Mouse (Mus musculus): ENCODE measurements at regions not wholly inside any gene's neighbourhood (a gene's known extent, or its start where the extent isn't known, plus 50 kb on each side); places are given as distances from the start of the nearest gene placed in this dataset.

GRCm38 (mm10) chr11:89932231-89932865 is 70.3 kb downstream of the Pctp start:
- Histone ChIP-seq H3K9ac (no peak overlapping the region), H3K27ac (no peak overlapping the region), H3K4me1 (peaks cover 17% of the 10 kb centered on the region), H3K4me3 (no peak overlapping the region), H3K27me3 (no peaks in the 10 kb centered on the region), H3K9me3 (replicated peaks) (no peaks in the 10 kb centered on the region), H3K4me2 (peak overlapping the region; percentile 7; the same call in 1 of the 2 replicates), H3K36me3 (ENCODE audit: poor library complexity, severe bottlenecking) (no peaks in the 10 kb centered on the region)
- ATAC-seq, result no peak
- WGBS, result 21% methylated on average over 8 of the region's 8 CpGs

GRCm38 (mm10) chr11:89929115-89929988 is 73.3 kb downstream of the Pctp start:
- Histone ChIP-seq H3K9ac (no peak overlapping the region), H3K4me3 (no peak overlapping the region), H3K36me3 (ENCODE audit: poor library complexity, severe bottlenecking) (no peaks in the 10 kb centered on the region), H3K4me2 (no peak overlapping the region), H3K9me3 (replicated peaks) (no peaks in the 10 kb centered on the region), H3K4me1 (peaks cover 17% of the 10 kb centered on the region), H3K27ac (no peak overlapping the region), H3K27me3 (no peaks in the 10 kb centered on the region)
- ATAC-seq, result no peak
- 91% methylated on average over 12 of the region's 12 CpGs for WGBS

- 50% methylated on average over 3 of the region's 3 CpGs for WGBS
- Histone ChIP-seq H3K4me2 (no peak overlapping the region), H3K27ac (no peak overlapping the region), H3K9ac (no peak overlapping the region), H3K4me1 (peaks cover 8% of the 10 kb centered on the region), H3K4me3 (no peak overlapping the region), H3K36me3 (ENCODE audit: poor library complexity, severe bottlenecking) (no peaks in the 10 kb centered on the region), H3K9me3 (replicated peaks) (no peaks in the 10 kb centered on the region), H3K27me3 (no peaks in the 10 kb centered on the region)
- peak; percentile 70 for ATAC-seq
Measured at GRCm38 (mm10) chr11:89927483-89928156, 75.1 kb downstream of the Pctp start.

GRCm38 (mm10) chr11:89922551-89922950 is 80.1 kb downstream of the Pctp start:
- H3K36me3 ChIP-seq (ENCODE audit: poor library complexity, severe bottlenecking), result no peaks in the 10 kb centered on the region
- H3K9me3 ChIP-seq (replicated peaks), result no peaks in the 10 kb centered on the region
- H3K27ac ChIP-seq, result no peak overlapping the region
- no peak overlapping the region for H3K4me3 ChIP-seq
- no peaks in the 10 kb centered on the region for H3K4me1 ChIP-seq
- H3K4me2 ChIP-seq, result no peak overlapping the region
- no peaks in the 10 kb centered on the region for H3K27me3 ChIP-seq
- H3K9ac ChIP-seq, result no peak overlapping the region
- ATAC-seq, result no peak
- WGBS, result 84% methylated on average over 6 of the region's 6 CpGs

GRCm38 (mm10) chr11:89921146-89921545 is 81.5 kb downstream of the Pctp start:
- ATAC-seq, result no peak
- WGBS, result 55% methylated on average over 6 of the region's 6 CpGs

GRCm38 (mm10) chr11:89915795-89916194 is 86.9 kb downstream of the Pctp start:
- no peak for ATAC-seq
- WGBS, result 91% methylated on average over 4 of the region's 4 CpGs
- no peaks in the 10 kb centered on the region for H3K9me3 ChIP-seq (replicated peaks)

More at GRCm38 (mm10) chr11:89921146-89921545, 81.5 kb downstream of the Pctp start:
- no peaks in the 10 kb centered on the region for H3K36me3 ChIP-seq (ENCODE audit: poor library complexity, severe bottlenecking)
- H3K4me1 ChIP-seq, result no peaks in the 10 kb centered on the region
- no peak overlapping the region for H3K9ac ChIP-seq
- H3K4me3 ChIP-seq, result no peak overlapping the region
- no peak overlapping the region for H3K27ac ChIP-seq
- no peaks in the 10 kb centered on the region for H3K27me3 ChIP-seq
- no peak overlapping the region for H3K4me2 ChIP-seq
- no peaks in the 10 kb centered on the region for H3K9me3 ChIP-seq (replicated peaks)

GRCm38 (mm10) chr11:89914577-89914976 is 88.1 kb downstream of the Pctp start:
- Histone ChIP-seq H3K4me1 (no peaks in the 10 kb centered on the region), H3K27ac (no peak overlapping the region), H3K9me3 (replicated peaks) (no peaks in the 10 kb centered on the region), H3K36me3 (ENCODE audit: poor library complexity, severe bottlenecking) (no peaks in the 10 kb centered on the region), H3K4me2 (no peak overlapping the region), H3K4me3 (no peak overlapping the region), H3K9ac (no peak overlapping the region), H3K27me3 (no peaks in the 10 kb centered on the region)
- 81% methylated on average over 2 of the region's 2 CpGs for WGBS
- no peak for ATAC-seq

More at GRCm38 (mm10) chr11:89915795-89916194, 86.9 kb downstream of the Pctp start:
- Histone ChIP-seq H3K36me3 (ENCODE audit: poor library complexity, severe bottlenecking) (no peaks in the 10 kb centered on the region), H3K27me3 (no peaks in the 10 kb centered on the region), H3K4me3 (no peak overlapping the region), H3K9ac (no peak overlapping the region), H3K4me2 (no peak overlapping the region), H3K27ac (no peak overlapping the region), H3K4me1 (no peaks in the 10 kb centered on the region)

GRCm38 (mm10) chr11:89901241-89901740 is 101.4 kb downstream of the Pctp start:
- ATAC-seq, result no peak
- Histone ChIP-seq H3K27me3 (no peaks in the 10 kb centered on the region), H3K4me2 (no peak overlapping the region), H3K4me1 (peaks cover 18% of the 10 kb centered on the region), H3K9me3 (replicated peaks) (no peaks in the 10 kb centered on the region), H3K4me3 (no peak overlapping the region), H3K27ac (no peak overlapping the region), H3K36me3 (ENCODE audit: poor library complexity, severe bottlenecking) (no peaks in the 10 kb centered on the region), H3K9ac (no peak overlapping the region)
- WGBS, result 58% methylated on average over 9 of the region's 9 CpGs

- 16% methylated on average over 4 of the region's 4 CpGs for WGBS
- H3K36me3 ChIP-seq (ENCODE audit: poor library complexity, severe bottlenecking), result no peaks in the 10 kb centered on the region
- no peaks in the 10 kb centered on the region for H3K9me3 ChIP-seq (replicated peaks)
- H3K27me3 ChIP-seq, result no peaks in the 10 kb centered on the region
- no peak overlapping the region for H3K4me2 ChIP-seq
- H3K9ac ChIP-seq, result no peak overlapping the region
- no peak overlapping the region for H3K27ac ChIP-seq
- ATAC-seq, result peak; percentile 82
- H3K4me3 ChIP-seq, result no peak overlapping the region
- peaks cover 18% of the 10 kb centered on the region for H3K4me1 ChIP-seq
Measured at GRCm38 (mm10) chr11:89898516-89898915, 104.2 kb downstream of the Pctp start.

- no peaks in the 10 kb centered on the region for H3K27me3 ChIP-seq
- H3K4me1 ChIP-seq, result peaks cover 18% of the 10 kb centered on the region
- H3K27ac ChIP-seq, result no peak overlapping the region
- no peak overlapping the region for H3K4me2 ChIP-seq
- no peak; the same call in 1 of the 2 replicates for ATAC-seq
- H3K9me3 ChIP-seq (replicated peaks), result no peaks in the 10 kb centered on the region
- H3K36me3 ChIP-seq (ENCODE audit: poor library complexity, severe bottlenecking), result no peaks in the 10 kb centered on the region
- H3K4me3 ChIP-seq, result no peak overlapping the region
- no peak overlapping the region for H3K9ac ChIP-seq
- 58% methylated on average over 3 of the region's 3 CpGs for WGBS
Measured at GRCm38 (mm10) chr11:89896854-89897253, 105.8 kb downstream of the Pctp start.

GRCm38 (mm10) chr11:89871587-89871986 is 94.1 kb upstream of the Ankfn1 start:
- H3K4me2 ChIP-seq, result no peak overlapping the region
- H3K9ac ChIP-seq, result no peak overlapping the region
- H3K4me1 ChIP-seq, result peaks cover 4% of the 10 kb centered on the region; the same call in 1 of the 2 replicates
- H3K27me3 ChIP-seq, result no peaks in the 10 kb centered on the region
- no peak overlapping the region for H3K4me3 ChIP-seq
- no peak overlapping the region for H3K27ac ChIP-seq
- WGBS, result 33% methylated on average over 2 of the region's 2 CpGs
- H3K36me3 ChIP-seq (ENCODE audit: poor library complexity, severe bottlenecking), result no peaks in the 10 kb centered on the region
- no peak for ATAC-seq
- no peaks in the 10 kb centered on the region for H3K9me3 ChIP-seq (replicated peaks)

- no peak for ATAC-seq
- peaks cover 4% of the 10 kb centered on the region; the same call in 1 of the 2 replicates for H3K4me1 ChIP-seq
Measured at GRCm38 (mm10) chr11:89867575-89867974, 90.1 kb upstream of the Ankfn1 start.

More at GRCm38 (mm10) chr11:89867575-89867974, 90.1 kb upstream of the Ankfn1 start:
- no peak overlapping the region for H3K27ac ChIP-seq
- no peaks in the 10 kb centered on the region for H3K27me3 ChIP-seq
- no peak overlapping the region for H3K4me2 ChIP-seq
- no peaks in the 10 kb centered on the region for H3K36me3 ChIP-seq (ENCODE audit: poor library complexity, severe bottlenecking)
- no peak overlapping the region for H3K9ac ChIP-seq
- H3K9me3 ChIP-seq (replicated peaks), result no peaks in the 10 kb centered on the region
- H3K4me3 ChIP-seq, result no peak overlapping the region
- WGBS, result 36% methylated on average over 2 of the region's 2 CpGs

Measured in forebrain, embryonic 13.5 days (tissue).